Mouse (Mus musculus) heart, adult 2 months (tissue): ENCODE data around the gene Rps27a. TPM values are rescaled to one million over a fixed set of nuclear protein-coding genes. Genes with fewer than 3 reads are reported as not detected.
A peak's percentile ranks its signal among the peaks of the same experiment; 100 is the strongest.
"Not testable (repeated sequence)": the region's sequence is repeated elsewhere in the genome, so short reads cannot be mapped to it uniquely, and the experiment has no call there.

ENCODE experiments used
- DNase-seq, 2 experiments: peaks; one replicate each; pipeline ENCODE4 v3.0.0; 2021
- H3K27ac ChIP-seq: fragments of 200-600 bp; 2 replicates; pipeline ENCODE4 v1.8.1; 2022
- H3K27me3 ChIP-seq: fragments of 200-500 bp; 2 replicates; pipeline ENCODE4 v1.6.1; 2012; ENCODE audit warnings: mild to moderate bottlenecking, low read length, inconsistent platforms, mixed read lengths; ENCODE audit not compliant: control insufficient read depth, insufficient read depth
- H3K36me3 ChIP-seq: fragments of 200-500 bp; 2 replicates; pipeline ENCODE4 v1.6.1; 2012; ENCODE audit warnings: low read length, inconsistent platforms; ENCODE audit not compliant: control insufficient read depth, insufficient read depth
- H3K4me1 ChIP-seq: fragments of 200-500 bp; 2 replicates; pipeline ENCODE4 v1.6.1; 2011; ENCODE audit warnings: low read length; ENCODE audit not compliant: control insufficient read depth, insufficient read depth
- H3K4me3 ChIP-seq: fragments of 200-600 bp; 2 replicates; pipeline ENCODE4 v1.8.1; 2022
- H3K79me2 ChIP-seq: fragments of 200-500 bp; replicated peaks from 2 replicates; pipeline ENCODE4 v1.6.1; 2012; ENCODE audit warnings: mild to moderate bottlenecking, inconsistent platforms, low read length, moderate library complexity, mixed read lengths; ENCODE audit not compliant: control insufficient read depth, insufficient read depth
- H3K9ac ChIP-seq: fragments of 200-500 bp; 2 replicates; pipeline ENCODE4 v1.6.1; 2012; ENCODE audit warnings: low read depth, mild to moderate bottlenecking, control low read depth, inconsistent platforms, low read length, mixed read lengths
- CTCF ChIP-seq: fragments of 200-600 bp; IDR thresholded peaks from 2 replicates; pipeline ENCODE4 v1.8.1; 2022; ENCODE audit warnings: antibody characterized with exemption, mild to moderate bottlenecking, moderate library complexity
- EP300 ChIP-seq: fragments of 200-500 bp; IDR thresholded peaks from 2 replicates; pipeline ENCODE4 v1.6.1; 2011; ENCODE audit warnings: low read depth, low read length, control low read depth; ENCODE audit not compliant: insufficient read depth
- POLR2A ChIP-seq: fragments of 200-500 bp; IDR thresholded peaks from 2 replicates; pipeline ENCODE4 v1.6.1; 2011; ENCODE audit warnings: mild to moderate bottlenecking, low read depth, low read length, control low read depth; ENCODE audit not compliant: insufficient read depth
- WGBS: fragments of 180-500 bp; shearing (Covaris S2); methylation state at CpG from one replicate; pipeline ENCODE4 v1.1.7; 2018; 5-methylcytosine and 5-hydroxymethylcytosine counted together
- intact Hi-C: fragments of 180-260 bp; cut with DNase I; formaldehyde crosslinking; loops from one replicate; pipeline ENCODE4 v1.15.1; 2025
- polyA plus RNA-seq: library from polyadenylated mRNA; depleted of rRNA; stranded (reverse); fragments of >200 nt; gene quantifications from 2 replicates; pipeline ENCODE4 v1.2.3, GENCODE M21; 2012
- total RNA-seq, 2 experiments: library from RNA; stranded (reverse); gene quantifications; 2 replicates each; pipeline ENCODE4 v1.2.3; 2021

Rps27a gene
- total and polyA plus RNA-seq, 3 experiments: 95.6 to 481 (median 419) TPM

DNA sequence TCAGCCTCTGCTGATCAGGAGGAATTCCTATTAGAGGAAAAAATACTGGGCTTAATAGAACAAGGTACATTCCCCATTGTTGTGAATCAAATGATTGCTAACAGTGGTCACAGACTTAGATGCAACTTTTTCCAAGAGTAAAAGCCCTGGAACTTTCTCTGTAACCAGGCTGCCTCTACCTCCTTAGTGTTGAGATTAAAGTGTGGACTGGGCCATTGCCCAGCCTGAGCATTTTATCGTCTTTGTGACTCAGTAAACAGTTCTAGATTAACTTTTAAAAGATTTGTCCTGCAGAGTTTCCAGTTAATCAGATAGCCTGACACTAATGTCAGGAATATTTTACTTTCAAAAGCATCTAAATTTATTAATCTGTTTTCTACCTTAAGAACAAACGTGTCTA lies 1.1 kb downstream of the Rps27a start:
- H3K9ac ChIP-seq: no peak overlapping the region
- H3K27ac ChIP-seq: no peak overlapping the region
- peak overlapping the region; percentile 82 for H3K4me3 ChIP-seq
- TF ChIP-seq CTCF (no peak), EP300 (no peak), POLR2A (no peak)
- H3K4me1 ChIP-seq: peaks cover 1% of the 10 kb centered on the region
- no peaks in the 10 kb centered on the region for H3K79me2 ChIP-seq
- 5% methylated on average over 2 of the region's 2 CpGs for WGBS
- no peak for DNase-seq
- H3K36me3 ChIP-seq: peaks cover 20% of the 10 kb centered on the region
- intact Hi-C loops: loop anchor here (5.0 to 10.0 kb wide), 2 partner anchors 174 to 478 kb away; partner anchors contain the start of genes Ccdc88a and Eml6
- H3K27me3 ChIP-seq: no peaks in the 10 kb centered on the region

DNA sequence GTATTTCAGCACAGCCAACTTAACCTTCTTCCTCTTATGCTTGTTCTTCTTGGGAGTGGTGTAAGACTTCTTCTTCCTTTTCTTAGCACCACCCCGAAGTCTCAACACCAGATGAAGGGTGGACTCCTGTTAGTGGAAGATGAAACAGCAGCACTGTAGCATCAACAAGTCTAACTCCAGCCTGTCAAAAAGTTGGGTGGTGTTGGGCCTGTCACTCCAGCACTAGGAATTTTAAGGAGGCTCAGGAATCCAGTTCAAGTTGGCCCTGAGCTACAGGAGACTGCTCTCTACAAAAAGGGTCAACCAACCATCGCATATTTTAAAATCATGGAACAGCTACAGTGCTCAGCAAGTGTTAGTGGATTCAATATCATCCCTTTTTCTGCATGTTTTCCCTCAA lies 1.6 kb downstream of the Rps27a start:
- not testable (repeated sequence) for H3K27ac ChIP-seq, H3K4me1 ChIP-seq, H3K4me3 ChIP-seq

DNA sequence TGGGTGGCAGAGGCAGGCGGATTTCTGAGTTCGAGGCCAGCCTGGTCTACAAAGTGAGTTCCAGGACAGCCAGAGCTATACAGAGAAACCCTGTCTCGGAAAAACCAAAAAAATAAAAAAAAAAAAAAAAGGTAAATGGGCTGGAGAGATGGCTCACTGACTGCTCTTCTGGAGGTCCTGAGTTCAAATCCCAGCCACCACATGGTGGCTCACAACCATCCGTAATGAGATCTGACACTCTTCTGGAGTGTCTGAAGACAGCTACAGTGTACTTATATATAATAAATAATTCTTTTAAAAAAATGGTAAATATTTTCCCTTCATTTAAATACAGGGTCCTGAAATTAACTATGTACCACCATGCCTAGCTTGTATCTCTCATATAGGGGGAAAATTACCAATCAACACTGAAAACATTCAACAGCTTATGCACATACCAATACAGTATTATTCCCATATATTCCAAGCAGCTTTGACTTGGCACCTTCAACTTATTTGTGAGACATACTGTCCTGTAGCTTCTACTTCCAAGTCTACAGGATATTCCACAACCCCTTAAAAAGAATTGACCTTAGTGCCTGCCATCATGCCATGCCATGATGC lies 2.7 kb downstream of the Rps27a start:
- H3K4me1 ChIP-seq, H3K79me2 ChIP-seq, H3K27me3 ChIP-seq, H3K27ac ChIP-seq, H3K9ac ChIP-seq, H3K4me3 ChIP-seq, DNase-seq: not testable (repeated sequence)
- intact Hi-C loops: loop anchor here (2.0 to 10.0 kb wide), 3 partner anchors 16 to 480 kb away; partner anchors contain the start of genes Ccdc88a and Eml6
- 93% methylated on average over 4 of the region's 4 CpGs for WGBS
- peaks cover 24% of the 10 kb centered on the region for H3K36me3 ChIP-seq

More for the DNA sequence above, 1.6 kb downstream of the Rps27a start:
- H3K79me2 ChIP-seq, H3K27me3 ChIP-seq, DNase-seq, H3K9ac ChIP-seq: not testable (repeated sequence)
- 84% methylated on average over 2 of the region's 2 CpGs for WGBS
- intact Hi-C loops: loop anchor here (5.0 to 10.0 kb wide), 2 partner anchors 174 to 479 kb away; partner anchors contain the start of genes Ccdc88a and Eml6
- H3K36me3 ChIP-seq: peaks cover 23% of the 10 kb centered on the region

DNA sequence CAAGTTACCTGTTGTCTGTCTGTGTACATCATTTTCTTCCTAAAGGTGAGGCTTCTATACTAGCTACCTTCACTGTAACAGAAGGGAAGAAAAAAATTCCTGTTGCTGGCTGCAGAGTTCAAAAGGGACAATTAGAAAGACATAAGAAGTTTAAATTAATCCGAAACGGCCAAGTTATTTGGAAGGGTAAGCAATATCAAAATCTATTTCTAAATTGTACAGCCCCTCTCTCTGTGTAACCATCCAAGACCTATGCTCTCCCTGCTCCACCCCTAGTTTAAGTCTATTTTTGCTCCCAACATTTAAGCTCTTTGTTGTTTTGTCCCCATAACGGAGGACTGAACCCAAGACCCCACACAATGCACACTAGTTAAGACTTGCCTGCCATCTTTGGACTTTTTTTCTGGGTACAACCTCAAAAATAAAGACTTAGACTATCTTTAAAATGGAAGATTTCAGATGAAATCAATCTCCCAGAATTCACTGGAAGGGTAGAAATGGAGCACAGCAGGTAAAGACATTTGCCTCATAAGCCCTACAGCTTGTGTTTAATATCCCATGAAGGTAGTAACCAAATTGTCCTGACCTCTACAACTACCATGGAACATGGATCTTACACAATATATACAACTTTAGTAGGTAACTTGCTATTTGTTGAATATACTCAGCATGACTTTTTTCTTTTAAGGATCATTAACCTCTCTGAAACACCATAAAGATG lies 3.5 kb downstream of the Rps27a start:
- Histone ChIP-seq H3K27ac (no peak overlapping the region), H3K36me3 (peaks cover 24% of the 10 kb centered on the region), H3K79me2 (no peaks in the 10 kb centered on the region), H3K4me1 (peaks cover 1% of the 10 kb centered on the region), H3K4me3 (no peak overlapping the region), H3K27me3 (no peaks in the 10 kb centered on the region), H3K9ac (no peak overlapping the region)
- 90% methylated on average over 3 of the region's 3 CpGs for WGBS
- DNase-seq: no peak
- TF ChIP-seq CTCF: no peak
- no peak for TF ChIP-seq POLR2A
- no peak for TF ChIP-seq EP300
- intact Hi-C loops: loop anchor here (2.0 to 10.0 kb wide), 2 partner anchors 16 to 480 kb away; partner anchors contain the start of gene Eml6

DNA sequence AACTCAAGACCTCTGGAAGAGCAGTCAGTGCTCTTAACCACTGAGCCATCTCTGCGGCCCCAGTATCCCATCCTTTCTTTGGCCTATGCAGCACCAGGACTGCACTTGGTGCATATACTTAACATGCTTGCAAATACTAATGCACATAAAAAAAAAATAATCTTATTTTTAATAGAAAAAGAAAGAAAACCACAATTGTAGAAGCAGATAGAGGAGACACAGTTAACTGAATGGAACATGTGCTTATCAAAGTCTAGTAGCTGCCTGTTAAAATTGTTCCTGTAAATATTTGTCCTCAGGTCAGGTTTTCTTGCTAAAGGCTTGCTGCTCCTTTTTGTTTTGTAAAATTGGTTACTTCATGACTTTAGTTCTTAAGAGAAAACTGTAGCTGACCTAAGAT lies 9.7 kb downstream of the Rps27a start:
- no peak overlapping the region for H3K4me3 ChIP-seq
- H3K36me3 ChIP-seq: peaks cover 6% of the 10 kb centered on the region
- no peak for TF ChIP-seq EP300
- TF ChIP-seq CTCF: no peak
- no peak for TF ChIP-seq POLR2A
- no peak overlapping the region for H3K27ac ChIP-seq
- no peaks in the 10 kb centered on the region for H3K4me1 ChIP-seq
- intact Hi-C loops: loop anchor here (5.0 kb wide), 1 partner anchor 654 kb away; no protein-coding TSS in a partner anchor
- no peaks in the 10 kb centered on the region for H3K27me3 ChIP-seq
- no peak overlapping the region for H3K9ac ChIP-seq
- DNase-seq: no peak
- no peaks in the 10 kb centered on the region for H3K79me2 ChIP-seq
- WGBS: 100% methylated on average over 1 of the region's 1 CpGs
